Mouse (Mus musculus) embryonic facial prominence, embryonic 10.5 days (tissue): Measurements from ENCODE around the gene 2310011J03Rik. TPM values are rescaled to one million over a fixed set of nuclear protein-coding genes. Genes with fewer than 3 reads are reported as not detected.

Experiments used
- DNase-seq: peaks from one replicate; pipeline ENCODE4 v3.0.0-alpha.2; 2017; ENCODE audit warnings: low spot score
- H3K27ac ChIP-seq: fragments of 300-500 bp; sonication (generic); replicated peaks from 2 replicates; pipeline ENCODE4 v1.5.1; 2016; ENCODE audit warnings: mild to moderate bottlenecking
- H3K27me3 ChIP-seq: fragments of 300-500 bp; sonication (generic); replicated peaks from 2 replicates; pipeline ENCODE4 v1.6.1; 2016; ENCODE audit warnings: low read depth, mild to moderate bottlenecking; ENCODE audit not compliant: poor library complexity, severe bottlenecking
- H3K36me3 ChIP-seq: fragments of 300-500 bp; sonication (generic); replicated peaks from 2 replicates; pipeline ENCODE4 v1.6.1; 2016; ENCODE audit warnings: mild to moderate bottlenecking, moderate library complexity
- H3K4me1 ChIP-seq: fragments of 300-500 bp; sonication (generic); 2 replicates; pipeline ENCODE4 v1.6.1; 2016
- H3K4me3 ChIP-seq: fragments of 300-500 bp; sonication (generic); 2 replicates; pipeline ENCODE4 v1.5.1; 2016; ENCODE audit warnings: mild to moderate bottlenecking, moderate library complexity
- H3K9me3 ChIP-seq: fragments of 300-500 bp; sonication (generic); 2 replicates; pipeline ENCODE4 v1.6.1; 2016; ENCODE audit warnings: mild to moderate bottlenecking
- WGBS: fragments of 180-500 bp; shearing (Covaris S2); methylation state at CpG from one replicate; pipeline ENCODE4 v1.1.7; 2016; 5-methylcytosine and 5-hydroxymethylcytosine counted together
- polyA plus RNA-seq: library from polyadenylated mRNA; unstranded; fragments of >200 nt; fragmentation: Nextera tagmentation; extraction: Ambion mirVana; gene quantifications from 2 replicates; pipeline ENCODE4 v1.2.1, GENCODE M21; 2016

2310011J03Rik gene
- polyA plus RNA-seq, 1 experiment from 2014 or later, result 56.2 TPM

DNA sequence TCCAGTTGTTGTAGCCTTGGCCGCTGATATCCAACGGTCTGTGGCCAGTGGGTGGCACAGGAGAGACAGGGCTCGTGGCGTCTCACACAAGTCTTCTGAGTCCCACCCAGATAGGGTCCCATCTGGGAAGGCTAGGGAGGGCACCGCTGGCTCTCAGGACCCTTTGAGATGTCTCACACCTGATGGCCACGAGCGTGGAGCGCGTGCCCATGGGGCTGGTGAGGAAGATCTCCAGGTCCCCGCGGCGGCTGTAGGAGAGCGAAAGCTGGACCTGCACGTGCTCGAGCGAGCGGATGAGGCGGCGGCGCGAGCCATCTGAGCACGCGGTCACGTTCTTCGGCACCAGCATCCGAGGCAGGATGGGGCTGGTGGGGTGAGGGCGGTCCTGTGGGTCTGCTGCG, 2.5 kb upstream of the 2310011J03Rik start:
- Histone ChIP-seq H3K4me3 (peak overlapping the region; percentile 63), H3K27me3 (peaks cover 59% of the 10 kb centered on the region), H3K36me3 (peaks cover 15% of the 10 kb centered on the region), H3K9me3 (no peaks in the 10 kb centered on the region), H3K27ac (peak overlapping the region; percentile 82), H3K4me1 (peaks cover 52% of the 10 kb centered on the region)
- 8% methylated on average over 28 of the region's 28 CpGs for WGBS
- peak; percentile 54 for DNase-seq

- H3K4me3 ChIP-seq, result peak overlapping the region; percentile 63
- H3K9me3 ChIP-seq, result no peaks in the 10 kb centered on the region
- H3K27ac ChIP-seq, result 0 out of 2 replicates have a peak overlapping the region, but pooled peaks have one; percentile 54
- H3K36me3 ChIP-seq, result peaks cover 24% of the 10 kb centered on the region
- peaks cover 59% of the 10 kb centered on the region for H3K27me3 ChIP-seq
- peaks cover 60% of the 10 kb centered on the region for H3K4me1 ChIP-seq
- WGBS, result 90% methylated on average over 21 of the region's 21 CpGs
- DNase-seq, result no peak
Observed at GRCm38 (mm10) chr10:80321670-80322581, 1.6 kb upstream of the 2310011J03Rik start.

- WGBS, result 77% methylated on average over 6 of the region's 6 CpGs
- Histone ChIP-seq H3K27ac (0 out of 2 replicates have a peak overlapping the region, but pooled peaks have one; percentile 54), H3K4me3 (peak overlapping the region; percentile 97; the same call in 1 of the 2 replicates), H3K27me3 (peaks cover 62% of the 10 kb centered on the region), H3K36me3 (peaks cover 27% of the 10 kb centered on the region), H3K4me1 (peaks cover 68% of the 10 kb centered on the region), H3K9me3 (no peaks in the 10 kb centered on the region)
- no peak for DNase-seq
Observed at GRCm38 (mm10) chr10:80321014-80321669, 805 bp upstream of the 2310011J03Rik start.

DNA sequence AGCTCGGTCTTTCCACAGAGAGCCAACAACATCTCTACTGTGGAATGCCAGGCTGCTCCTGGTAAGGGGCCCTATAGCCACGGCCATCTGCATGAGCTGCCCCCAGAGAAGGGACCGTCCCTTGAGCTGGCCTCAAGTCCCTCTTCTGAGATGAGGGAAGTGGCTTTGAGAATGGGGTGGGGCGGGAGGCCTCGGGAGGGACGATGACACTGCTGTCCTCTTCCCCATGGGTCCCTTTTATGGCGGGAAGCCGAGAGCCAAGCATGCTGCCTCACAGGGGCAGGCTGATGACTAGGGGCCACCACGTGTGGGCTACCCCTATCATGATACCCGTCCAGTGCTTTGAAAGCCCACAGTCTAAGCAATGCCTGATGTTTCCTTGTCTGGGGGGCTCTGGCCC, 3.3 kb downstream of the 2310011J03Rik start:
- Histone ChIP-seq H3K27me3 (peaks cover 72% of the 10 kb centered on the region), H3K4me1 (peaks cover 65% of the 10 kb centered on the region), H3K27ac (no peak overlapping the region), H3K4me3 (peak overlapping the region; percentile 11; the same call in 1 of the 2 replicates), H3K36me3 (peaks cover 54% of the 10 kb centered on the region), H3K9me3 (no peaks in the 10 kb centered on the region)
- no peak for DNase-seq
- 58% methylated on average over 10 of the region's 10 CpGs for WGBS

DNA sequence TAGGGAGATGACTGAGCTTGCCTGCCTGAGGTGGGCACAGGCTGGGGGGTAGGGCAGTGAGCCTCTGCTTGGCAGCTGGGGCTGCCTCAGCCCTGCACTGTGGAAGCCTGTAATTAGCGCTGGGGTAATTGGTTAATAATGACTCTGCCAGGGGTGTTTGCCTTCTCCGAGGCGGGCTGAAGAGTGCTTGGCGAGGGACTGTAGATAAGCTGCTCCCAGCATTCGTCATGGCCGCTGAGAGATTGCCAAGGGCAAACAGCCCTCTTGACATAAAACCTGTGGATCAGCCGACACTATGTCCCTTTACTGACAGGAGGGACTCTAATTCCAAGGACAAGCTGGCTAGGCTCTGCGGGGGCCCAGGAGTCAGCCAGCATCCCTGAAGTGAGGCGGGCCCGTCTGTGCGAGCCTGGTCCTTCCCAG, 4.0 kb downstream of the 2310011J03Rik start:
- H3K27ac ChIP-seq, result no peak overlapping the region
- no peak for DNase-seq
- WGBS, result 36% methylated on average over 11 of the region's 11 CpGs
- no peaks in the 10 kb centered on the region for H3K9me3 ChIP-seq
- H3K27me3 ChIP-seq, result peaks cover 72% of the 10 kb centered on the region
- H3K4me1 ChIP-seq, result peaks cover 59% of the 10 kb centered on the region
- H3K4me3 ChIP-seq, result peak overlapping the region; percentile 27; the same call in 1 of the 2 replicates
- H3K36me3 ChIP-seq, result peaks cover 60% of the 10 kb centered on the region

- H3K36me3 ChIP-seq, result peaks cover 71% of the 10 kb centered on the region
- H3K4me1 ChIP-seq, result peaks cover 52% of the 10 kb centered on the region
- 47% methylated on average over 27 of the region's 27 CpGs for WGBS
Observed at GRCm38 (mm10) chr10:80315315-80315714, 5.0 kb downstream of the 2310011J03Rik start.

DNA sequence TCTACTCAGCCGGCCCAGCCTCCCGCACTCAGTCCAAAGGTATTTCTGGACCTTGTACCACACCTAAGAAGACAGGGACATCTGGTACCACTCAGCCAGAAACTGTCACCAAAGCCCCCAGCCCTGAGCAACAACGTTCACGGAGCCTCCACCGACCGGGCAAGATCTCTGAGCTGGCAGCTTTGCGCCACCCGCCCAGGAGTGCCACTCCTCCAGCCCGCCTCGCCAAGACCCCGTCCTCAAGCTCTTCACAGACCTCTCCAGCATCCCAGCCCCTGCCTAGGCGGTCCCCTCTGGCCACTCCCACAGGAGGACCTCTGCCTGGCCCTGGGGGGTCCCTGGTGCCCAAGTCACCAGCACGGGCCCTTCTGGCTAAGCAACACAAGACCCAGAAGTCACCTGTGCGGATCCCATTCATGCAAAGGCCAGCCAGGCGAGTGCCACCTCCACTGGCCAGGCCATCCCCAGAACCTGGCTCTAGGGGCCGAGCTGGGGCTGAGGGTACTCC, 5.8 kb downstream of the 2310011J03Rik start:
- no peak overlapping the region; the same call in 1 of the 2 replicates for H3K27ac ChIP-seq
- H3K4me1 ChIP-seq, result peaks cover 47% of the 10 kb centered on the region
- peaks cover 72% of the 10 kb centered on the region for H3K36me3 ChIP-seq

More at GRCm38 (mm10) chr10:80315315-80315714, 5.0 kb downstream of the 2310011J03Rik start:
- Histone ChIP-seq H3K9me3 (no peaks in the 10 kb centered on the region), H3K27me3 (peaks cover 82% of the 10 kb centered on the region), H3K4me3 (peak overlapping the region; percentile 27; the same call in 1 of the 2 replicates), H3K27ac (no peak overlapping the region)
- no peak for DNase-seq

DNA sequence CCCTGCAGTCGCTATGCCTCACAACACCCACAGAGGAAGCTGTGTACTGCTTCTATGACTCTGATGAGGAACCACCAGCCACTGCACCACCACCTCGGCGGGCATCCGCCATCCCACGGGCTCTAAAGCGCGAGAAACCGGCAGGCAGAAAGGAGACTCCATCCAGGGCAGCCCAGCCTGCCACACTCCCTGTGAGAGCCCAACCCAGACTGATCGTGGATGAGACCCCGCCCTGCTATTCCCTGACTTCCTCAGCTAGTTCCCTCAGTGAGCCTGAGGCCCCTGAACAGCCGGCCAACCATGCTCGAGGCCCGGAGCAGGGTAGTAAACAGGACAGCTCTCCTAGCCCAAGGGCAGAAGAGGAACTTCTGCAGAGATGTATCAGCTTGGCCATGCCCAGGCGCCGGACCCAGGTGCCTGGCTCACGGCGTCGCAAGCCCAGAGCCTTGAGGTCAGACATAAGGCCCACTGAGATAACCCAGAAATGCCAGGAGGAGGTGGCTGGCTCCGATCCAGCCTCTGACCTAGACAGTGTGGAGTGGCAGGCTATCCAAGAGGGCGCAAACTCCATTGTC, 6.6 kb downstream of the 2310011J03Rik start:
- H3K4me1 ChIP-seq, result peaks cover 38% of the 10 kb centered on the region
- H3K27me3 ChIP-seq, result peaks cover 94% of the 10 kb centered on the region
- H3K36me3 ChIP-seq, result peaks cover 74% of the 10 kb centered on the region
- H3K4me3 ChIP-seq, result no peak overlapping the region
- DNase-seq, result no peak
- no peaks in the 10 kb centered on the region for H3K9me3 ChIP-seq
- no peak overlapping the region for H3K27ac ChIP-seq
- 59% methylated on average over 20 of the region's 20 CpGs for WGBS

More for the DNA sequence above, 5.8 kb downstream of the 2310011J03Rik start:
- Histone ChIP-seq H3K4me3 (peak overlapping the region; percentile 1; the same call in 1 of the 2 replicates), H3K9me3 (no peaks in the 10 kb centered on the region), H3K27me3 (peaks cover 86% of the 10 kb centered on the region)
- no peak for DNase-seq
- 52% methylated on average over 16 of the region's 16 CpGs for WGBS

DNA sequence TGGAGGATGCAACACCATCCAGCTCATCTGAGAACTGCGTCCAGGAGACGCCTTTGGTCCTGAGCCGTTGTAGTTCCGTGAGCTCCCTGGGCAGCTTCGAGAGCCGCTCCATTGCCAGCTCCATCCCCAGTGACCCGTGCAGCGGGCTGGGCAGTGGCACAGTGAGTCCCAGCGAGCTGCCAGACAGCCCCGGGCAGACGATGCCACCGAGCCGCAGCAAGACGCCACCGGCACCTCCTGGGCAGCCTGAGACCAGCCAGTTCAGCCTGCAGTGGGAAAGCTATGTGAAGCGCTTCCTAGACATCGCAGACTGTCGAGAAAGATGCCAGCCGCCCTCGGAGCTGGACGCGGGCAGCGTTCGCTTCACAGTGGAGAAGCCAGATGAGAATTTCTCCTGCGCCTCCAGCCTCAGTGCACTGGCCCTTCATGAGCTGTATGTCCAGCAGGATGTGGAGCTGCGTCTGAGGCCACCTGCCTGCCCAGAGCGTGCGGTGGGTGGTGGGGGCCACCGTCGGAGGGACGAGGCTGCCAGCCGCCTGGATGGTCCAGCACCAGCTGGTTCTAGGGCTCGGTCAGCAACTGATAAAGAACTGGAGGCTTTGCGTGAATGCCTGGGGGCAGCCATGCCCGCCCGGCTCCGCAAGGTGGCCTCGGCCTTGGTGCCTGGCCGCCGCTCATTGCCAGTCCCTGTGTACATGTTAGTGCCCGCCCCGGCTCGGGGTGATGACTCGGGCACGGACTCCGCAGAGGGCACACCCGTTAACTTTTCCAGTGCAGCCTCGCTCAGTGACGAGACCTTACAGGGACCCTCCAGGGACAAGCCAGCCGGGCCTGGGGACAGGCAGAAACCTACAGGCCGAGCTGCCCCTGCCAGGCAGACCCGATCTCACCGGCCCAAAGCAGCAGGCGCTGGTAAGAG, 7.5 kb downstream of the 2310011J03Rik start:
- Histone ChIP-seq H3K27me3 (peaks cover 94% of the 10 kb centered on the region), H3K36me3 (peaks cover 74% of the 10 kb centered on the region)

GRCm38 (mm10) chr10:80311560-80311959, 8.8 kb downstream of the 2310011J03Rik start:
- WGBS, result 82% methylated on average over 16 of the region's 16 CpGs
- Histone ChIP-seq H3K9me3 (no peaks in the 10 kb centered on the region), H3K4me3 (no peak overlapping the region), H3K27me3 (peaks cover 94% of the 10 kb centered on the region), H3K4me1 (peaks cover 25% of the 10 kb centered on the region), H3K27ac (no peak overlapping the region), H3K36me3 (peaks cover 77% of the 10 kb centered on the region)
- no peak for DNase-seq

More for the DNA sequence above, 7.5 kb downstream of the 2310011J03Rik start:
- Histone ChIP-seq H3K9me3 (no peaks in the 10 kb centered on the region), H3K4me1 (peaks cover 37% of the 10 kb centered on the region), H3K4me3 (peak overlapping the region; percentile 21; the same call in 1 of the 2 replicates), H3K27ac (no peak overlapping the region)
- no peak for DNase-seq
- WGBS, result 68% methylated on average over 54 of the region's 54 CpGs

DNA sequence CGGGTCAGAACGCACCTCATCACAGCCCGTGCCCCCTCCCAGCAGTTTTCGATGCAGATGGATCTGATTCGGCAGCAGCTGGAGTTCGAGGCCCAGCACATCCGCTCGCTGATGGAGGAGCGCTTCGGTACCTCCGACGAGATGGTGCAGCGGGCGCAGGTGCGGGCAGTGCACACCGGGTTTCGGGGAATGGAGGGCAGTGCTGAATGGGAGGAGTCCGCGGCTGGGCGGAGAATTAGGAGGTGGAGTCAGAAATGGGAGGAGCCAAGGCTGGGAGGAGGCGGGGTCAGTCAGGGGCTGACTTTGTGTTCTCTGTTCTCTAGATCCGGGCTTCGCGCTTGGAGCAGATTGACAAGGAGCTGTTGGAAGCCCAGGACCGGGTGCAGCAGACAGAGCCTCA, 15.5 kb downstream of the 2310011J03Rik start:
- 14% methylated on average over 25 of the region's 25 CpGs for WGBS
- H3K4me1 ChIP-seq, result peaks cover 36% of the 10 kb centered on the region
- DNase-seq, result peak; percentile 53
- no peak overlapping the region for H3K27ac ChIP-seq
- H3K36me3 ChIP-seq, result peaks cover 49% of the 10 kb centered on the region
- H3K27me3 ChIP-seq, result peaks cover 90% of the 10 kb centered on the region
- peak overlapping the region; percentile 37 for H3K4me3 ChIP-seq
- H3K9me3 ChIP-seq, result no peaks in the 10 kb centered on the region
